Mouse (Mus musculus) left cerebral cortex, postnatal 14 days (tissue): ENCODE measurements at regions not wholly inside any gene's neighbourhood (a gene's known extent, or its start where the extent isn't known, plus 50 kb on each side); places are given as distances from the start of the nearest gene placed in this dataset.

ENCODE experiments used
- DNase-seq, 2 experiments: peaks; one replicate each; pipeline ENCODE4 v3.0.0; 2021 to 2022; ENCODE audit warnings: low spot score in 2 of 2, mixed read lengths in 1 of 2
- intact Hi-C: fragments of 180-260 bp; cut with DNase I; formaldehyde crosslinking; loops from one replicate; pipeline ENCODE4 v1.15.1; 2025

DNA sequence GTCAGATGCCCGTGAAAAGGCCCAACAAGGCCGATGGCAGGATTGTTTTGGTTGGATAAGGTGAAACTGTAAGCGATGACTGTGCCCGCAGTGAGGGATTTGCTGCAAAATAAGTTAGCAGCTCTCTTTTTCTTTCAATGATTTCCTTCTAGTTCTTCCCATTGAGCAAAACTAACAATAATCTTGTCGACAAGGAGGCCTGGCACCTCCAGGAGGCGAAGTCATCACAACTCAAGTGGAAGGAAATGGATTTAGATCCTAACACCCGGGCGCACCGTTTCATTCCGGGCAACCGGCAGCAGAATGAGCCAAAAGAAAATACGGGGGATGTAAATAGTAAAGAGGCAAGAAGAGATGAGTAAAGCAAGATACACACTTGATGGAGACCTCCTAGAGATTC, 214.3 kb downstream of the Btg1 start:
- intact Hi-C loops, result loop anchor here (5.0 kb wide), 1 partner anchor 481 kb away; no protein-coding TSS in a partner anchor

GRCm38 (mm10) chr10:96837230-96837629, 220.4 kb downstream of the Btg1 start:
- no peak for DNase-seq
- intact Hi-C loops, result no loop called here

More for the DNA sequence above, 214.3 kb downstream of the Btg1 start:
- DNase-seq, result no peak

- intact Hi-C loops, result no loop called here
- DNase-seq, result no peak
Observed at GRCm38 (mm10) chr10:96841128-96841527, 224.3 kb downstream of the Btg1 start.

DNA sequence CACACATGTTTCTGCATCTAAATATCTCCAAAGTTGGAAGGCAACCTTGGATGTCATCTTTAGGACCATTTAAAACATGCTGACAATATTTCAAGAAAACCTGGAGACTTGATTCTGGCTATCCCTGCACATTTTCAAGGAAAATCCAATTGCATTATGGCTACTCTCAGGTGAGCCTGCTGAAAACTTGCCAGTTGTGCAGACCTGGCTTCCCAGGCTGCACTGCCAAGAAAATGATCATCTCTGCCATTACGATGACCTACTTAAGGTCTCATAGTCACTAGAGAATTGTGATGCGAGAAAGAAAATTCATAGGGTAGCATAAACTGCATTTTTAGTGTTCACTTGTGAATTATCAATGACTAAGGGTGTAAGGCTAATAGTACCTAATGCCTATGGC, 225.2 kb downstream of the Btg1 start:
- DNase-seq, result no peak
- intact Hi-C loops, result no loop called here

- no peak for DNase-seq
- intact Hi-C loops, result no loop called here
Observed at GRCm38 (mm10) chr10:96845906-96846305, 229.1 kb downstream of the Btg1 start.

- intact Hi-C loops, result no loop called here
- DNase-seq, result no peak
Observed at GRCm38 (mm10) chr10:96847028-96847427, 230.2 kb downstream of the Btg1 start.

- intact Hi-C loops, result no loop called here
- DNase-seq, result no peak
Observed at GRCm38 (mm10) chr10:96847433-96848165, 230.8 kb downstream of the Btg1 start.

GRCm38 (mm10) chr10:96848496-96848895, 231.7 kb downstream of the Btg1 start:
- intact Hi-C loops, result no loop called here
- no peak for DNase-seq

DNA sequence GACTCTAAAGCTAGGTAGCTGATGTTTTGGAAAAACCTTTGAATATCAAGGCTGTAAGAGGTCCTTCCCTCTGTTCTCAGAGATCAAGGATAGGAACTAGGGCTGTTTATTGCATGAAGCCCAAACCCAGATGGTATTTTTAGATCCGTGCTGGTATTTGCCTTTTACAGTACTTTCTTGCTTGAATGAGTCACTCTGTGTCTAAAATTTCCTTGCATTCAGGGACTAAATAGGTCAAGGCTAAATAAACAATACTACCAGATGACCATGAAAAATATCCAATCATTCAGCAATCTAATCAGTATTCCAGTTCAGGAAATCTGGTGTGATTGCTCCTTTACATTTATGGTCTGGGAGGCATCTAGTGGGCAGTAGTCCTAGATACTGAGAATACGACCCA, 243.6 kb downstream of the Btg1 start:
- intact Hi-C loops, result no loop called here
- no peak for DNase-seq

DNA sequence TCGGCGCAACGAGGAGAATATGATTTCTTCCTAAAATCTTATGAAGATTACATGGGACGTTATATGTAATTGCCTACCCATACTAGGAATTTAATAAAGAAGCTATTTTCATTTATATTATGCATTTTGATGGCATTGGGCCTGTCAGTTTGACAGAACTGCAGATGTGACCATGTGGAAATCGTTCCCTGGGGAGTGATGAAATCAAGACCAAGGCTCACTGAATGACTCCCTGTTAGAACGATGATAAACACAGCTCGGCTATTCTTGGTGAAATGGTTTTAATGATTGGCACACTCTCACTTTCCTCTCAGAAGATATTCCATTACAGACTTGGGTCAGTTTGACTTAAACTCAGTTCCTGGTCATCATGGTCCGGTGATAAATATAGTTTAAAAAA, 246.4 kb downstream of the Btg1 start:
- intact Hi-C loops, result no loop called here
- DNase-seq, result no peak

- no peak for DNase-seq
- intact Hi-C loops, result no loop called here
Observed at GRCm38 (mm10) chr10:96866468-96866867, 249.7 kb downstream of the Btg1 start.

- no peak for DNase-seq
- intact Hi-C loops, result no loop called here
Observed at GRCm38 (mm10) chr10:96871559-96872160, 254.9 kb downstream of the Btg1 start.

DNA sequence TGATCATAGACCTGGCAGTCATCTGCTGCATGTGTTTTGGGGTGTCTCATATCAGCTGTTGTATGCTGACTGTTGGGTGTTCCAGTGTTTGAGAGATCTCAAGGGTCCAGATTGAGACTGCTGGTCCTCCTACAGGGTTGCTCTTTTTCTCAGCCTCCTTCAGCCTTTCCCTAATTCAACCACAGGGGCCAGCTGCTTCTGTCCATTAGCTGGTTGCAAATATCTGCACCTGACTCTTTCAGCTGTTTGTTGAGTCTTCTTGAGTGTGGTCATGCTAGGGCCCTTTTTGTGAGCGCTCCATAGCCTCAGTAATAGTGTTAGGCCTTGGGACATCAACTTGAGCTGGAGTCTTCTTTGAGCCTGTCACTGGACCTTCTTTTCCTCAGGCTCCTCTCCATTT, 257.8 kb downstream of the Btg1 start:
- DNase-seq, result no peak
- intact Hi-C loops, result no loop called here

DNA sequence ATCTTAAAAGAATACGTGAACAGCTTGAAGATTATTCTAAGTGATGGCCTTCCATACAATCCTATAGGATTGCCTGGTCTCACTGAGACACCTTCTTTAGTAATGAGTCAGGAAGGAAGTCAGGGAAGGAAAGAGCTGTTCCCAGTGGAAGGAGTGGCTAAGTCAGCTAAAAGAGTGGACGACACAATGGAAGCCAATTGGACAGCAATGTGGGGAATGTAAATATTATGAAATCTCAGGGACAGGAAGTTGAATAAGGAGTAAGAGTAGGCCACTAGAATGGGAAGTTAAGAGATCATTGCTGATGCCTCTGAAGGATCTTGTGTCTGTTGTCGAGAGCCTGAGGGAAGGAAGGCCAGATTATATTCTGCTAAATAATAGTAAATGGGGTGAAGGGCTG, 258.9 kb downstream of the Btg1 start:
- intact Hi-C loops, result no loop called here
- no peak for DNase-seq

DNA sequence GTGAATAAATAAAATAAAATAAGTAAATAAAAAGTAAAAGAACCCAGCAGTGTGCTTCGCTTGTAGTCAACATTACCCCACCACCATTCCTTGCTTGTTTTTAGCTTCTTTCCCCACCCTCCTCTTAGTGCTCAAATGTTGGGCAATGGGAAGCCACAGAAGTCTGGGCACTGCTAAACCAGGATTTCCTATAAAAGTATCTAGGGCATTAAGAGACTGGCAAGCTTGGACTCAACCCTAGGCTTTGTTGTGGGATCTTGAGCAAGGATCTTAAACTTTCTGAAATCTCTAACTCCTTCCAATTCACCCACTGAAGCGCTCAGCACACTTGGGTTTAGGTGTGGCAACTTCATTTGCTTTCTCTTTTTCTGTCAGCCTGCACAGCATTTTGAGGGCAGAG, 262.6 kb downstream of the Btg1 start:
- DNase-seq, result no peak
- intact Hi-C loops, result no loop called here

GRCm38 (mm10) chr10:96880771-96881170, 264.0 kb downstream of the Btg1 start:
- intact Hi-C loops, result no loop called here
- no peak for DNase-seq

- intact Hi-C loops, result no loop called here
Observed at GRCm38 (mm10) chr10:96881212-96881611, 264.4 kb downstream of the Btg1 start.

DNA sequence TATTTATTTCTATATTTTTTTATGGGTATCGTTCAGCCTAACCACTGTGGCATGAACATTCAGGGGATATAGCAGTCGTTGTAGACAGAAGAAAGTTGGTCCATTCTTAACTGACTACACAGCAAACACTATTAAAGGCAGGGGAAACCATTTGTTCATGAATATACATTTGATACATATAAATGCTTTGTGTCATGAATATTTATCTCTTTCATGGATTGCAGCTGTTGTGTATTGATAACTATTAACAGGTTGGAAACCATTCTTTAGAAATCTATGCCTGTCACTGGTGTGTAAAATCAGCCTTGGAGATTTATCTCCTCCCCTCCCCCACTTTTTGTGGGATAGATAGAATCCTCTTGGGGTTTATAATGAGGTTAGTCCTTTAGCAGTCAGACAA, 264.9 kb downstream of the Btg1 start:
- intact Hi-C loops, result no loop called here

More at GRCm38 (mm10) chr10:96881212-96881611, 264.4 kb downstream of the Btg1 start:
- no peak for DNase-seq

DNA sequence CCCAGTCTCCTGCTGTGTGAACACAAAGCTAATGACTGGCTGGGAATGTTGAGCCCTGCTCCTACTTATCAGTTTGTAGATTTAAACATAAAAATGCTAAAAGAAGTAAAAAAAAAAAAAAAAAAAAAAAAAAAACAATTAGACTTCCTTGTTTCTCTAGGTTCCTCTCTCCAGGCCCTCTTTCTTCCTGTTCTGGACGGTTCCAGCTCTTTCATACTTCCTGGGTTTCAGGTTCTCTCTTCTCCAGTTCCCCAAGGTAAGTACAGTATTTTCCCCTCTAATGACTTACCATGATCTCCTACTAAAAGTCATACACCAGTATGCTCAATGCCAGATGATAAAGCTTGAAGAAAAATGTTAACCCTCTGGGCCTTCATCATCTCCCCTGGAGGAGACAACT, 284.3 kb downstream of the Btg1 start:
- intact Hi-C loops, result no loop called here
- DNase-seq, result no peak

More for the DNA sequence above, 264.9 kb downstream of the Btg1 start:
- DNase-seq, result no peak

- intact Hi-C loops, result no loop called here
- DNase-seq, result no peak
Observed at GRCm38 (mm10) chr10:96905098-96905809, 288.4 kb downstream of the Btg1 start.
